In the genomic region with DNA sequence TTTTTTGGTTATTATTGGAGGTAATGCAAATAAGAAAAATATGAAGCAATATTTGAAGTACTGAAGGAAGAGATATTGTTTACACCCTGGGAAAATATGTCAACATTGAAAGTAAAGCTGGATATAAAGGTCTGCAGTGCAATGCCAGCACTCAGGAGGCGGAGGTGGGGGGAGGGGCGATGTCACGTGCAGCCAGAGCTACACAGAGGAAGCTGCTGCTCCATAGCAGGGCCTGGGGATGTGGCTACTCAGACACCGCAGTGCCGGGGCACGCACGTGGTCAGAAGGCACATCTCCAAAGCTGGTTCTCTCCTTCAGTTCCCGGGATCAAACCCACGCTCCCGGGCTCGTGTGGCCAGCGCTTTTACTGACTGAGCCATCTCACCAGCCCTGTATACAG, we compare ENCODE assay signal across 11 mouse cellular contexts.
A peak's percentile ranks its signal among the peaks of the same experiment; 100 is the strongest.
DNase-seq lines count a peak whose midpoint lies in the region.
"Had no signal": no experiment of that assay in that cellular context is flagged by ENCODE, and none has a peak within 500 bp of the region (broad histone marks: within the 10 kb centered on the region; RNA-seq: fewer than 3 reads in every experiment).

No protein-coding gene starts in this region.

- intact Hi-C loops in left cerebral cortex, postnatal 4 days (cut with DNase I) = loop anchor here (10.0 kb wide), 2 partner anchors 508 to 928 kb away; no protein-coding TSS in a partner anchor

- H3K27me3 ChIP-seq in heart, embryonic 10.5 days (ENCODE audit: insufficient read depth, poor library complexity, severe bottlenecking) = 0 out of 2 replicates have a peak, but pooled peaks cover 10% of the 10 kb centered on the region
- H3K27me3 ChIP-seq: embryonic facial prominence, embryonic 15.5 days had no signal

- H3K27ac ChIP-seq in heart, embryonic 10.5 days = peak overlapping the region; percentile 72
- H3K27ac ChIP-seq: embryonic facial prominence, embryonic 15.5 days; heart, embryonic 15.5 days had no signal

- 49% methylated on average over 12 of the region's 12 CpGs for WGBS in heart, embryonic 10.5 days

- H3K4me3 ChIP-seq in heart, embryonic 10.5 days = no peak overlapping the region
- H3K4me3 ChIP-seq: embryonic facial prominence, embryonic 15.5 days; heart, embryonic 15.5 days had no signal

- H3K4me1 ChIP-seq in heart, embryonic 10.5 days = peaks cover 4% of the 10 kb centered on the region; the same call in 1 of the 2 replicates
- H3K4me1 ChIP-seq: heart, embryonic 15.5 days had no signal

- no peaks in the 10 kb centered on the region for H3K9me3 ChIP-seq in heart, embryonic 10.5 days
- H3K9me3 ChIP-seq: embryonic facial prominence, embryonic 15.5 days; heart, embryonic 15.5 days had no signal

- H3K36me3 ChIP-seq in heart, embryonic 10.5 days = no peaks in the 10 kb centered on the region
- H3K36me3 ChIP-seq: embryonic facial prominence, embryonic 15.5 days; heart, embryonic 15.5 days had no signal

- DNase-seq in heart, embryonic 10.5 days (ENCODE audit: low spot score) = no peak
- no peak for DNase-seq in heart, postnatal 4 days
- peak; percentile 31 for DNase-seq in urinary bladder, postnatal 25 days (ENCODE audit: low spot score)
- DNase-seq in urinary bladder, postnatal 10 days (ENCODE audit: low spot score) = no peak
- DNase-seq in lung, postnatal 36 days = peak; percentile 72
- DNase-seq in left cerebral cortex, postnatal 4 days = no peak
- no peak for DNase-seq in left cerebral cortex, adult 8-10 months (ENCODE audit: low spot score in 2 of 2)
- no peak for DNase-seq in cerebellum, postnatal 25 days
- DNase-seq: right cerebral cortex, postnatal 25 days had no signal

Comparison
In these comparisons a context has a peak if more than half of its experiments do, and no peak if none do; other contexts are left out.
1. DNase-seq: peak in urinary bladder, postnatal 25 days (single experiment) and lung, postnatal 36 days (single experiment); none in heart, embryonic 10.5 days (single experiment), heart, postnatal 4 days (single experiment), urinary bladder, postnatal 10 days (single experiment), left cerebral cortex, postnatal 4 days (single experiment), left cerebral cortex, adult 8-10 months (0 of 2) and cerebellum, postnatal 25 days (0 of 2).